Mouse (Mus musculus) stomach, postnatal 0 days (tissue): Measurements from ENCODE around the gene Arpp21. TPM values are rescaled to one million over a fixed set of nuclear protein-coding genes. Genes with fewer than 3 reads are reported as not detected.
"Not testable (repeated sequence)": the region's sequence is repeated elsewhere in the genome, so short reads cannot be mapped to it uniquely, and the experiment has no call there.

Experiments
- ATAC-seq: fragments of 200-750 bp; cut with Nextera tagmentation; 2 replicates; pipeline ENCODE4 v1.8.0; 2017; ENCODE audit not compliant: low FRiP score, low TSS enrichment
- DNase-seq: peaks from one replicate; pipeline ENCODE4 v3.0.0-alpha.2; 2016; ENCODE audit warnings: low spot score
- H3K27ac ChIP-seq: fragments of 300-500 bp; sonication (generic); replicated peaks from 2 replicates; pipeline ENCODE4 v1.5.1; 2014; ENCODE audit warnings: mild to moderate bottlenecking, control low read depth
- H3K27me3 ChIP-seq: fragments of 300-500 bp; sonication (generic); 2 replicates; pipeline ENCODE4 v1.6.1; 2014; ENCODE audit warnings: low read length; ENCODE audit not compliant: control insufficient read depth, insufficient read depth
- H3K36me3 ChIP-seq: fragments of 300-500 bp; sonication (generic); 2 replicates; pipeline ENCODE4 v1.6.1; 2014; ENCODE audit warnings: low read length, mixed read lengths; ENCODE audit not compliant: control insufficient read depth, insufficient read depth
- H3K4me1 ChIP-seq: fragments of 300-500 bp; sonication (generic); replicated peaks from 2 replicates; pipeline ENCODE4 v1.6.1; 2014; ENCODE audit warnings: antibody characterized with exemption; ENCODE audit not compliant: control insufficient read depth, insufficient read depth
- H3K4me2 ChIP-seq: fragments of 300-500 bp; sonication (generic); replicated peaks from 2 replicates; pipeline ENCODE4 v1.6.1; 2014; ENCODE audit warnings: low read depth, mild to moderate bottlenecking, control low read depth, moderate library complexity
- H3K4me3 ChIP-seq: fragments of 300-500 bp; sonication (generic); 2 replicates; pipeline ENCODE4 v1.5.1; 2014; ENCODE audit warnings: low read depth, low read length, control low read depth
- H3K9ac ChIP-seq: fragments of 300-500 bp; sonication (generic); 2 replicates; pipeline ENCODE4 v1.6.1; 2014; ENCODE audit warnings: mild to moderate bottlenecking, low read length, control low read depth, mixed read lengths
- H3K9me3 ChIP-seq: fragments of 300-500 bp; sonication (generic); 2 replicates; pipeline ENCODE4 v1.6.1; 2016; ENCODE audit warnings: low read length; ENCODE audit not compliant: control insufficient read depth
- CTCF ChIP-seq: IDR thresholded peaks from 2 replicates; pipeline ENCODE4 v1.5.1; 2016; ENCODE audit warnings: antibody characterized with exemption, low read depth, mild to moderate bottlenecking, moderate library complexity
- EP300 ChIP-seq: optimal IDR thresholded peaks from 2 replicates; pipeline ENCODE3; 2016; ENCODE audit warnings: antibody characterized with exemption
- whole genome bisulfite sequencing: fragments of 180-500 bp; shearing (Covaris S2); extraction: QIAGEN DNeasy Blood & Tissue Kit; methylation state at CpG from one replicate; pipeline ENCODE4 v1.1.7; 2014; 5-methylcytosine and 5-hydroxymethylcytosine counted together
- polyA plus RNA-seq: library from polyadenylated mRNA; unstranded; fragments of >200 nt; fragmentation: Nextera tagmentation; extraction: Ambion mirVana; gene quantifications from 2 replicates; pipeline ENCODE4 v1.2.1, GENCODE M21; 2015

The Arpp21 gene
- polyA plus RNA-seq, 1 experiment from 2014 or later: 1.2 TPM

- WGBS: 60% methylated on average over 6 of the region's 6 CpGs
- H3K27me3 ChIP-seq: no peaks in the 10 kb centered on the region
Measured at GRCm38 (mm10) chr9:112054807-112055381, 180.8 kb downstream of the Arpp21 start.

DNA sequence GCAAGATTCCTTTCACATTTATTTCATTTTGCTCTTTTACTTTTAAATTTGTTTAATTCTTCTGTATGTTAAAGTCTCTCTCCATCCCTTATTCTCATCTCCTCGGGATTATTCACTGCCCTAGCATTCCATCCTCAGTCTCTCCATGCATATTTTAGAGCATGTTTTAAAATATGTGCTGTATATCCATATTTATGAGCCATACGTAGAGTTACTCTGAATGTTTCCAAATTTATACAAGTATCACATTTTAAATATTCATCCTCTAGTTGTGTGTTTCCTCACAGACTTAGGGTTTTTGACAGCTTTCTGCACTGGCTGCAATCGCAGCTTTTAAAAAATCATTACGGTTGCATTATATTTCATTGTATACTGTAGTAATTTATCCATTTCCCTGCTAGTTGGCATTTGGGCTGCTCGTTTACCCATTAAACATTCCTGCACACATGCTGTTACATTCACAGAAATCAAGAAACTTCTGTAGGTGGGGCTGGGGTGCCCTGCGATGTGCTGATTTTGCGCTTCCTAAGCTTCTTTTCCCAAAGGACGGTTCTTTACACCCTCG lies 187.8 kb downstream of the Arpp21 start:
- Histone ChIP-seq H3K4me1 (no peaks in the 10 kb centered on the region), H3K27me3 (no peaks in the 10 kb centered on the region), H3K36me3 (no peaks in the 10 kb centered on the region), H3K27ac (no peak overlapping the region), H3K9me3 (no peaks in the 10 kb centered on the region), H3K4me3 (no peak overlapping the region), H3K4me2 (no peak overlapping the region), H3K9ac (no peak overlapping the region)
- DNase-seq (no peak), ATAC-seq (no peak)
- no peak for TF ChIP-seq EP300
- TF ChIP-seq CTCF: no peak
- 78% methylated on average over 9 of the region's 9 CpGs for WGBS

More at GRCm38 (mm10) chr9:112054807-112055381, 180.8 kb downstream of the Arpp21 start:
- ATAC-seq (no peak), DNase-seq (no peak)
- H3K27ac ChIP-seq: no peak overlapping the region
- H3K4me3 ChIP-seq: no peak overlapping the region
- no peaks in the 10 kb centered on the region for H3K36me3 ChIP-seq
- no peaks in the 10 kb centered on the region for H3K9me3 ChIP-seq
- no peak overlapping the region for H3K9ac ChIP-seq
- H3K4me2 ChIP-seq: no peak overlapping the region
- TF ChIP-seq CTCF: no peak
- TF ChIP-seq EP300: no peak
- H3K4me1 ChIP-seq: no peaks in the 10 kb centered on the region

GRCm38 (mm10) chr9:112040566-112040965 lies 195.2 kb downstream of the Arpp21 start:
- 70% methylated on average over 1 of the region's 1 CpGs for whole genome bisulfite sequencing
- Histone ChIP-seq H3K27me3 (no peaks in the 10 kb centered on the region), H3K27ac (no peak overlapping the region), H3K4me1 (no peaks in the 10 kb centered on the region), H3K4me2 (no peak overlapping the region), H3K4me3 (no peak overlapping the region), H3K9me3 (no peaks in the 10 kb centered on the region), H3K9ac (no peak overlapping the region), H3K36me3 (no peaks in the 10 kb centered on the region)
- DNase-seq (no peak), ATAC-seq (no peak)
- TF ChIP-seq CTCF (no peak), EP300 (no peak)

DNA sequence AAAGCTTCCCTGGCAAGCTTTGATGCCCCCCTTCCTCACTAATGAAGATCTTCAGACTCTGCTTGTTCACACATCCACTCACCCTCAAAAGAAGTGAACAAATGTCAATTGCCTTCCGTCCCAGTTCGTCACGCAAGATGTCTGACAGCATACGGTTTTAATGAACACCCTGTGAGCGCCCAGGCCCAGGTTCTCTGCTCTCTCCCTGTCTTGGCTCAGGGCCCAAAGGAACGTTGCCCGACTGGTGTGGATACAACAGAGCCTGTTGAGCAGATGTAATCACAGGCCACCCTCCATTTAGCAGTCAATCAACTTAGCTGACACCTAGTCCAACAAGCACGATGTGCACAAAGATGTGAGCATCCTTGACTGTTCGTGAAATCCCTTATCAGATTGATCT lies 198.0 kb downstream of the Arpp21 start:
- Histone ChIP-seq H3K4me1 (no peaks in the 10 kb centered on the region), H3K9ac (no peak overlapping the region), H3K4me3 (no peak overlapping the region), H3K4me2 (no peak overlapping the region), H3K27me3 (no peaks in the 10 kb centered on the region), H3K27ac (no peak overlapping the region), H3K36me3 (no peaks in the 10 kb centered on the region), H3K9me3 (no peaks in the 10 kb centered on the region)
- 43% methylated on average over 9 of the region's 9 CpGs for WGBS
- DNase-seq (no peak), ATAC-seq (no peak)
- TF ChIP-seq CTCF: no peak
- no peak for TF ChIP-seq EP300

GRCm38 (mm10) chr9:112033840-112034239 lies 201.9 kb downstream of the Arpp21 start:
- not testable (repeated sequence) for H3K27ac ChIP-seq, H3K27me3 ChIP-seq, DNase-seq, H3K4me1 ChIP-seq, H3K4me2 ChIP-seq, H3K36me3 ChIP-seq, H3K4me3 ChIP-seq, H3K9ac ChIP-seq, H3K9me3 ChIP-seq
- 0 out of 2 replicates have a peak, but pooled peaks have one; percentile 32 for ATAC-seq
- WGBS: 39% methylated on average over 2 of the region's 10 CpGs

DNA sequence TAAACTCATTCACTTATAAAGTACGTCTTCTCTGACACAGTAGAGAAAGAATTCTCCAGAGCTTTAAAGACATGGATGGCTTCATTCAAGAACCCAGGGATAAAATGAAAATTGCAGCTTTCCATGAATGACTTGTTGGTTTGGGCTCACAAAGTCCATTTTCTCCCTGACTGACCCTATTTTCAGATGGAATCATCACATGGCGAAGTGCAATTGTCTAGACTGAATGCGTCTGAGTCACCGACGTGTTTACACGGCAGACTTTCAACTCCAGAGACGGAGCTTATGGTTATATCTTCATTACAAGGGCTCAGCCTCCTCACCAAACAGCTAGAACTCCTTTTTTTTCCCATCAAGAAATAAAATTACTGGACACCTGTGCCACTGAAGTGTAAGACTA lies 203.6 kb downstream of the Arpp21 start:
- TF ChIP-seq EP300 (no peak), CTCF (no peak)
- DNase-seq (no peak), ATAC-seq (no peak)
- 72% methylated on average over 7 of the region's 7 CpGs for WGBS
- H3K4me2 ChIP-seq: no peak overlapping the region
- H3K4me3 ChIP-seq: no peak overlapping the region
- H3K36me3 ChIP-seq: no peaks in the 10 kb centered on the region
- H3K9me3 ChIP-seq: no peaks in the 10 kb centered on the region
- no peaks in the 10 kb centered on the region for H3K4me1 ChIP-seq
- no peaks in the 10 kb centered on the region for H3K27me3 ChIP-seq
- H3K9ac ChIP-seq: no peak overlapping the region
- no peak overlapping the region for H3K27ac ChIP-seq
